Mouse (Mus musculus) urinary bladder, adult 18-20 months (tissue): ENCODE results near the gene Ptbp3.
"Not testable (repeated sequence)": the region's sequence is repeated elsewhere in the genome, so short reads cannot be mapped to it uniquely, and the experiment has no call there.

Experiments used
- DNase-seq, 2 experiments: peaks; one replicate each; pipeline ENCODE4 v3.0.0; 2022; ENCODE audit warnings: low spot score in 2 of 2, mixed read lengths in 2 of 2

Ptbp3 gene

DNA sequence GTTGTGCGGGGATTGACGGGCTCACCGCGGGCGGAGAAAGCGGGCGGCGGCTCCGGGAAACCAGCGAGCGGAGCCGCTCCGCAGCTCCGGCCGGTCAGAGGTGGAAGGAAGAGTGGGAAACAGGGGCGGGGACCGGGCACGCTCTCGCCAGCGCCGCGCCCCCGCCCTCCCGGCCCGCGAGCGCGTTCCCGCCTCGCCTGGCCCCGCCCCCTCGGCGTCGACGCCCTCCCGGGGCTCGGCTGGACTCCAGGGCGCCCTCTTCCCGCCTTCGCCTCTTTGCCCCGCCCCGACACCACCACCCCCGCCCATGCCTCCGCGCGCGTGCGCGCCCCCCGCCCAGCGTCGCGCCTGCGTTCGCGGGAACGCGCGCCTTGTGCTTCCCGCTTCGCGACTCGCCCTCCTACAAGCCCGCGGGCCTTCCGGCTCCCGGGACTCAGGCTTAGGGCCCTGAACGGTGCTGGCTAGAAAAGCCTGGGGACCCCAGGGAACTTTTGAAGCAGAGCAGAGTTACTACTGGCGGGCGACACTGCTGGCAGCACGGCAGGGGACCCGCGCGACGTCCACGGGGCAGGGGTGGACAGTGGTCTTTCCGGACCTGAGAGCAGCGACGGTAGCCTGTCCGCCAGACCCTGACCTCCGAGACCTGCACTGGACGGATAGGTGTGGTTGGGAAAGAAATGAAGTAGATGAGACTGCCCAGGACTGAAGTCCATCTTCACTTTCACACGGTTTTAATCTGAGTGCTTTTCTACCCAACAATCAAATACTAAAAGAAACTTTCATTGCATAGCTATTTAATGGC lies at the start of gene Ptbp3:
TSS of gene Ptbp3 (minus strand) at position 190 of the 802 bp plus-strand sequence.
- DNase-seq = peak; percentile 88 to 91

- no peak for DNase-seq
Measured at GRCm38 (mm10) chr4:59596556-59596955, 47.4 kb upstream of the Ptbp3 start.

DNA sequence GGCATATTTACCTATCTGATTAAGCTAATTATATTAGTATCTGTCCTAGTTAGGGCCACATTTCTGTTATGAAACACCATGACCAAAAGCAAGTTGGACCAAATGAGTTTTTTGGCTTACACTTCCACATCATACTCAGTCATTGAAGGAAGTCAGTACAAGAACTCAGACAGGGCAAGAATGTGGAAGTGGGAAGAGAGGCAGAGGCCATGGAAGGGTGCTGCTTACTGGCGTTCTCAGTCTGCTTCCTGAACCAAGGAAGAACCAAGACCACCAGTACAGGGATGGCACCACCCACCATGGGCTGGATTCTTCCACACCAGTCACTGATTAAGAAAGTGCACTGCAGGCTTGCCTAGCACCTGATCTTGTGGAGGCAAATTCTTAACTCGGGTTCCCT lies 45.5 kb upstream of the Ptbp3 start:
- no peak for DNase-seq

DNA sequence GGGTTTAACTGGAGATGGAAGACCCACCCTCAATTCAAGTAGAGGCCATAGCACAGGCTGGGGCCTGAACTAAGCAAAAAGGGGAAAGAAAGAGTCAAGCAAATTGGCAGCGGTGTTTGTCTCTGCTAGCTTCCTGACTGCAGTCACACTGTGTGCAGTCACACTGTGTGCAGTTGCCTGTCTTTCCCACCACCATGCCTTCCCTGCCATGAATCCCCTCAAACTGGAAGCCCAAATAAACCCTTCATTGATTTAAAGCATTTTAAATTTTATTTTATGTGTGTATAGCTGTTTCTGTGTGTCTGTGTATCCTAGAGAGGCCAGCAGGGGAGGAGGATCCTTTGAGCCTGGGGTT lies 38.7 kb upstream of the Ptbp3 start:
- DNase-seq = no peak

- no peak for DNase-seq
Measured at GRCm38 (mm10) chr4:59587215-59587871, 38.2 kb upstream of the Ptbp3 start.

GRCm38 (mm10) chr4:59585097-59585496 lies 35.9 kb upstream of the Ptbp3 start:
- peak; percentile 37 to 44 for DNase-seq

DNA sequence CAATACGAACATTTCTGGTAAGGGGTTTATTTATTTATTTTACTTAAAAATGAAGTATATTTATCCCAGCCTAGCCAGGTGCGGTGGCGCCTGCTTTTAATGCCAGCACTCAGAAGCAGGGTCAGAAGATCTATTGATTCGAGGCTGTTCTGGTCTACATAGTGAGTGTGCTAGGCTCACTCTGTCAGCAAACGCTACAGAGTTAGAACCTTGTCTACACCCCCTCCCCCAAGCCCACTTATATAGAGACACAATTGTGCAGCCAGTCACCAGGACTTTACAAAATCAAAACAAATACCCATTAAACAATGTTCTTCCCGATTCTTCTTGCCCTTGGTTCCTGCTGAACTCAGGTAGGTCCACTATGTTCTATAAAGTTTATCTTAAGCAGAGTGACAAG lies 33.0 kb upstream of the Ptbp3 start:
- DNase-seq = no peak

DNA sequence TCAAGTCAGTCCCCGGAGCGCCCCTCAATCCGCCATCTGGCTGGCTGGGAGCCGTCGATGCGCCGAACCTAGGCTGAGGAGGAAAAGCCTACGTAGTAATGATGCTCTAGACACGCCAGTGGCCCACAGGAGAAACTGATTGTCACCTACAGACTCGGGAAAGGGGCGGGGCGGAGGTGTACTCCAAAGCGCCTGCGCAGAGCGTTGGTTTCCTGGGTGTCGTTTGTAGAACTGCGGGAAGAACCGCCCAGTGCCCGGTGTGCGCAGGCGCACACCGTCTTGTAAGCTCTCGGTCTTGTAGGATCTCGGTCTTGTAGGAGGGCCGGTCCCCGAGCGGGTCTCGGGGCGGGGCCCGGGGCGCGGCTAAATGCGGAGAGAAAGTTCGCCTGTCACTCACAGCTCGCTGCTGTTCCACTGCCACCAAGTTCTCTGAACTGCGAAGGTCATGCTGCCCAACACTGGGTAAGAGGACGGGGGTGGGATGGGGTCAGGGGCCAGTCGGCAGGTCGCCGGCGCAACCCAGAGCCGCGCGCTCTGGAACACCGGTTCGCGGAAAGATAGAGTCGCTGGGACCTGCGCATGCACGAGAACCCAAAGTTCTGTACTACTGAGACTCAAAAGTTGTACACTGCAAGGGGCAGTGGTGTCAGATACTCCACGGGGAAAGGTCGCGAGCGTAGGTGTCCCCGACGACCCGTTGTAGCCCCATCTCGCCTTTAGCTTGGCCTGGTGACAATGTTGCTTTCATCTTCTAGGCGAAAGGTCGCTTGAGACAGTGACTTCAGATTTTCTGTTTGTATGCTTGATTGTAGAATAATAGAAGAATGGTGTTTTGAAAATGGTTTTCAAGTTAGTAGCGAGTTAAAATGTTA lies 32.4 kb upstream of the Ptbp3 start, which contains the start of gene Hsdl2:
TSS of gene Hsdl2 (plus strand) at position 250 of the 872 bp plus-strand sequence.
- DNase-seq = peak; percentile 97 to 98

DNA sequence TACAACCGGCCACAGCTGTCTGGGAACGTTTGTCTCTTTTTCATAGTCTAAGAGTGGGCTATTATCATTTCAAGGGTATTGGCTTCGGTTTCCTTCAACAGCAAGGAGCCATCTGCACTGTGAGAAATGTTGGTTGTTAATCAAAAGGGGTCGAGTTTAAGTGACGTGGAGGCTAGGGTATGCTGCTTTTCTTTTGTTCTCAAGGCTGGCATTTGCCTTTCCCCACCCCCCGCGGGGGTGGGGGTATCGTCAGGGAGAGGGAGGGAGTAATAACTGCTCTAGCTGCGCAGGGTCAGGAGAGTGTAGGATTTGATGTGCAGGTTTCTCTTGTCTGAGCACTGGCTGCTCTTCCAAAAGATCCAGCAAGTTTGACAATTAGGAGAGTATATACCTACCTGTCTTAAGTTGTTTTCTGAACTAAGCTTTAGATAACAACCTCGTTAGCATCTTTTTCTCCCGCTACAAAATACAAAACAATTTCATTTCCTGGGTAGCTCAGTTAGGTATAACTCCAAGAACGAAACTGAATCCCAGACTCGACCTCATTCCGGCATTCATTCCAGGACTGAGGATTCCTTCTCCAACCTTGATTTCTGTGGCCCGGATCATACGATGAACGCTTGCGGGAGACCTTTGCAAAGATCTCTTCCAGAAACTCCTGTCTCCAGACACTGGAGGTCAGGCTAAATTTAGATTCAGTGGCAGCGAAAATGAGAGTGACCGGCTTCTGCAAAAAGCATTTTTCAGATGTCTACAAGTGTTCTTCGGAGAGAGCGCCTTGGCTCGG lies 31.5 kb upstream of the Ptbp3 start:
- DNase-seq = no peak

DNA sequence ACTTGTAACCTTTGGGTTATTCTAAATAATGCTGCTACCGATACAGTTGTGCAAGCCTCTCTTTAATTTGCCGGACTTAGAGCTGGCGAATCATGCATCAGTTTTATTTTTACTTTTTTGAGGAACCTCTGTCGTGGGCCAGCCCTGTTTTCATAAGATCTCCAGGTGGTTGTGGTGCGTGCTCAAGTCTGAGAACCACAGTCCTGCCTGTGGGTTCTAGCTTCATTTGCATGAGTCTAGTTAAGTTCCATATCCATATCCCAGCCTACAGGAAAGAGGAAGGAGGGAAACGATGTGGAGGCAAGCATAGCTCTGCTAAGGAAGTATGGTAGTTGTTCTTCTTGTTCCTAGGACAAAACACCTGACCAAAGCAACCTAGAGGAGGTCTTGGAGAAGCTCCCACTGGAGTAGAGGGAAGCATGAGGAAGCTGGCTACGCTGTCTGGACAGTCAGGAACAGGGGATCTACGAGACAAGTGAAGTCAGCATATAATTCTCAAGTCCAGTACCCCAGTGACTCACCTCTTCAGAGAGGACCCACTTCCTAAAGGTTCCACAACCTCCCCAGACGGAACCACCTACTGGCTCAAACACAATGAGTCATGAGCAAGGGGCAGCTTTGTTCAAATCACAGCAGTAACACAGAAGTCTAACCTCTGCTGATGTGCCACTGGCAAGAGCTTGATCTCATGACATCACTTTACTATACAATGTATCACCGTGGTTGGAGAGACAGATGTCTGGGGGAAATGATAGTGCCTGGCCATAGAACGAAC lies 26.2 kb upstream of the Ptbp3 start:
- DNase-seq = no peak

GRCm38 (mm10) chr4:59572521-59573118 lies 23.5 kb upstream of the Ptbp3 start:
- peak in 1 of 2 experiments; percentile 44 for DNase-seq

DNA sequence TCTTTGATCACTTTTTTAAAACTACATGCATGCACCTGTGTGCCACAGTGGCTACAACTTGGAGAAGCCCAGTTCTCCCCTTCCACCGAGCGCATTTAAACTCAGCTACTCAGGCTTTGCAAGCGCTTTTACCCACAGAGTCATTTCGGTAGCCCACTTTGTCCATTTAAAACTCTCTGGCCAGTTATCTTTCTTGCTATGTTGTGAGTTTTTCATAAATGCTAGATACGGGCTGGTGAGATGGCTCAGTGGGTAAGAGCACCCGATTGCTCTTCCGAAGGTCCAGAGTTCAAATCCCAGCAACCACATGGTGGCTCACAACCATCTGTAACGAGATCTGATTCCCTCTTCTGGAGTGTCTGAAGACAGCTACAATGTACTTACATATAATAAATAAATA lies 21.4 kb upstream of the Ptbp3 start:
- not testable (repeated sequence) for DNase-seq

- peak in 1 of 2 experiments; percentile 50 for DNase-seq
Measured at GRCm38 (mm10) chr4:59569538-59569937, 20.4 kb upstream of the Ptbp3 start.

- no peak for DNase-seq
Measured at GRCm38 (mm10) chr4:59567576-59568260, 18.6 kb upstream of the Ptbp3 start.

DNA sequence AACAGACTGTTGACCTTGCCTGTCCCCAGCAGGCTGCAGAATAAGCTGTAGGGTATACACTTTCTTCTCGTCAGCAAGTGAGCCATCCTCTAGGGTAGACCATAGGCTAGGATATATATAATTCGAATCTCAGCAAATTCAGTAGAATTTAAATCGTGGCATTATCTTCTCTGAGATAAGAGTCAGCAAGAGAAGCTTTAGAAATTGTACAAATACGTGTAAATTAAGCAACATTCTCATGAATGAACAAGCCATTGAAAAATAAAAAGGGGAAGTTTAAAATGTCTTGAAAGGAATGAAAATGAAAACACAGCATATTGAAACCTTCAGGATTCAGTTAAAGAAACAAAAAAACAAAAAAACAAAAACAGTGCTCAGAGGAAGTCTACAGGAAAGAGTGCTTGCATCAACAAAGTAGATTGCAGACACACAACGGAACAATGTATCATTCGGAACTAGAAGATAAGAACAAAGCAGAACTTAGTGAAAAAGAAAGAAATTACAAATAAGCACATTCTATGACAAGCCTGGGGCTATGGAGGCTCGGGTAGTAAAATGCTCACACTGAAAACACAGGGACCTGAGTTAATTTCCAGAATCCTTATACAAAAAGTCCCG lies 16.5 kb upstream of the Ptbp3 start:
- no peak for DNase-seq

DNA sequence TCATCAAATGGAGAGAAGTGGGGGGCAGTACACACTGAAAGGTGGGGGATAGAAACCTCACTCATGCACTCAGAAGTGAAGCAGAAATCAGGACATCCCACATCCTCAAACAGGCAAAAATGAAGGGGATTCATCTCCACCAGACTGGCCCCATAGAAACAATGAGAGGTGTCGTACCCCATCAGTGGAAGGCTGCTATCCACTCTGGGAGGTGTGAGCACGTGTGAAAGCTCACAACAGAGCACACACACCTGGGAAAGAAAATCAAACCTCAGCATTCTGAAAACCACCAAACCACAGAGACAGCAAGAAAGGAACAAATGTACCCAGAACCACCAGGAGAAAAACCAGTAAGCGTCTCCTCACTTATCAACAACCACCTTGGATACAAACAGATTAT lies 15.0 kb upstream of the Ptbp3 start:
- no peak for DNase-seq

GRCm38 (mm10) chr4:59560141-59560540 lies 11.0 kb upstream of the Ptbp3 start:
- DNase-seq = no peak

GRCm38 (mm10) chr4:59558096-59558720 lies 9.0 kb upstream of the Ptbp3 start:
- DNase-seq = no peak

DNA sequence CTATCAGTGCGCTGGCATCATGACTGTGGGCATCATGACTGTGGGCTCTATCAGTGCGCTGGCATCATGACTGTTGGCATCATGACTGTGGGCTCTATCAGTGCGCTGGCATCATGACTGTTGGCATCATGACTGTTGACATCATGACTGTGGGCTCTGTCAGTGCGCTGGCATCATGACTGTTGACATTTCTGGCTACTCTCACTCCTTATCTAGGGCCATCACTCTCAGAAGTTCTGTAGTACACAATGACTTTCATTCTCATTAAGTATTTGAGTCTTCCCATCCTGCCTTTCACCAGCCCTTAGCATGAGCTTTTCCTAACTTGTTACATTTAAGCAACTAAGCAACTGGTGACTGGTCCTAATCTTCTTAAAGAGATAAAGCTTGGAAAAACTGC lies 8.2 kb upstream of the Ptbp3 start:
- DNase-seq = not testable (repeated sequence)
